Mouse (Mus musculus) urinary bladder, postnatal 14 days (tissue): Measurements from ENCODE around the gene Plxnd1.

Source experiments
- DNase-seq: peaks from one replicate; pipeline ENCODE4 v3.0.0; 2021; ENCODE audit warnings: low spot score

The Plxnd1 gene

DNA sequence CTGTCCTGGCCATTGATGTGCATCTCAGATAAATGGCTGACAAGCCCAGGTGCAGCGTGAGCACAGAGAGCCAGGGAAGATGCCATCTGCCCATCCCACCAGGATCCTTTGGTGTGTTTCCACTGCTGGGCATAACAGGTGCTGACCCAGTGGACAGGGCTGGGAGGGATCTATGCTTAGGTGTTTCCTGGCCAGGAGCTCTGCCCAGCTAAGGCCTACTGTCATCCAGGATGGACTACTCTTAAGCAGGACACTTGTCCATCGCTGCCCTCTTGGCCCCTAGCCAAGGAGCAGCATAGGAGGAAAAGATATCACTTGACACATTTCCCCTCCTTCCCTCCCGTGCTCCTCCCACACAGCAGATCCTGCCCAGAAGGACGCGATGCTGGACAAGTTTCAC is 78.2 kb downstream of the Plxnd1 start:
- no peak for DNase-seq

DNA sequence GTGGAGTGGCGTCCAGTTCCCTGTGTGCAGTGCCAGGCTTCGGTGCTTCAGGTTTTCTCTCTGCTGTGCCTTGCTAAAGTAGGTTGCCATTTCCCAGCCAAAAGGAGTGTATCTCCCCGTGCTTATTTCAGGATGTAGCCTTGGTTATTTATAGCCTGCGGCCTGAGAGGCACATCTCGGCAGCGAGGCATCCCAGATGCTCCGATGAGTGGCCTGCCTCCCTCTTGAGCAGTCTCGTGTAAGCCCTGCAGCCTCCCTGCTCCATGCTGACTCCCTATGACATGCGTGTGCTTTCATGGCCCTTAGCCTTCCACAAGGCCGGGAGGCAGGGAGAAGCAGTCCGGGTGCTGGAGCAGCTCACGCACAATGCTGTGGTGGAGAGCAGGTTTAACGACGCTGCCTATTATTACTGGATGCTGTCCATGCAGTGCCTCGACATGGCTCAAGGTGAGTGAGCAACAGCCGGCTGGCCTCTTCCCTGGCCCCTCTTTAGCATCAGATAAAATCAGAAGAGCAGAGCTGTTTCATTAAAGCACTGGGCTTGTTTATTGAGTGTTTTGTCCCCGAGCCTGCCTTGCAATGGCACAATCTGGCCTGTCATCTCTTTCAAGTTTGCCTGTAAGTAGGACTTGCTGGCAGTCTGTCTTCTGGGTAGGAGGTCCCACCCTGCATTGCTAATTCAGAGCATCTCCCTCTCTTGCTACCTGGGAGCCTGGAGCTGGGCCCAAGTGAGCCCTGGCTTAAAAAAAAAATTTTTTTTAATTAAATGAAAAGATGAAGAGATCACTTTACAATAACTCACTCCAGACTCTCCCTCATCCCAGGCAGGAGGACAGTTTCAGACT is 79.0 kb downstream of the Plxnd1 start:
- no peak for DNase-seq

DNA sequence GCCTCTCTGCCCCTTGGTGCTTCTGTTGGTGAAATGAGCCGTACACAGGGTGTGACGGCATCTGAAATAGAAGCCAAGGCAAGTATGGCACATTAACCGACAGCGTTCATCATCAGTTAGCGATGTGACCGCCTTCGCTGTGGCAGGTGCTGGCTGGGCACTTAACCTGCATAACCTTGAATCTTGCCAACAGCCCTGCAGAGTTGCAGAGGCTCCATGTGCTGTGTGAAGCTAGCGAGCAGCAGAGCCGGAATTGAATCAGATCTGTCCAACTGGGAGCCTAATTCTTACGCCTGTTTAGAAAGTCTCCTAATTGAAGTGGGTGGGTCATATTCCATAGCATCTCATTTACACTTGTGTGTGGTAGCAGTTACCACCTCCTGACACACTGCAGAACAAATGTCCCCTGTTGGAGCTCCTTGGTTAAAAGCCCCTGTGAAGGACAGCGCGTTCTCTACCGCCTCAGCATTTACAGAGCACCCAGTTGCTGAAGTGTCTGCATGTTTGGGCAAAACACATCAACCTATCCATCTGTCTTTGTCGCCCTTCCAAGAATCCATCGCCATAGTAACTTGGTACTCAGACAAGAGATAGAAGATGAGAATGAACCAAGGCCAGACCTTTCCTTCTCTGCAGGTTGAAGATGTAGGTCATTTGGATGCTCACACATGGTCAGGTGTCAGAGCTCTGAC is 80.1 kb downstream of the Plxnd1 start:
- DNase-seq: no peak

DNA sequence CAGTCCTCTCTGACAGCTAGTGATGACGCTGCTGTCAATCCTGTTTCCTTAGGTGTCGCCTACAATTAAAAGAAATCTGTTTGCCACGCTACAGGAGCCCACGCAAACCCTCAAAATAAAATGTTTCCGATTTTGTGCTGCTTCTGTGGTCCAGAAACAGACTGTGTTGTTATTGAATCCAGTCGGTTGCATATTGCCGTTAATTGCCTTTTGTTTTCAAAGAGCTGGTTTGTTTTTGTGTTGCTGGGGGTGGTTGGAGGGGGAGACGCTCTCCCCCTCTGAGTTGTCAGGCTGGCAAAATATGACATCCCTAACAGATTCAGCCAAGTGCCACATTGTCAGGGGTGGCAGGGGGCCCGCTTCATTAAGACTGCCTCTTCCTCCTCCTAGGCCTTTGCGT is 81.3 kb downstream of the Plxnd1 start:
- no peak for DNase-seq

DNA sequence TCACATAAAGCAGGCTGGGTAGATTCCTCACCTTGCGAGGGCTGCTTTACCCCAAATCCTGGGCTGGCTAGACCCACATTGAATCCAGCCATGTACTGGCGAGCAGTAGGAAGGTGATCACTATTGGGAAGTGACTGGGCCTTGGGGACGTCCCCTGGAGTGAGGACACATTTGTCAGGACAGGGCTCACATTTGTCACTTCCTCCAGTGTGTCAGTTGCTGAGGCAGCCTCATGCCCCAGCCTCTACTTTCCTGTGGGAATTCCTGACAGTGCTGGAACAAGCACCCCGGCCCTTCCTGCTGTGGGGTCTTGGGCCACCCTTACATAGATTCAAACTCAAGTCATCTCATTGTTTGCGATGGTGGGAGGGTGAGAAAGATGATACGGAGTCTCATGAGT is 83.0 kb downstream of the Plxnd1 start:
- no peak for DNase-seq

DNA sequence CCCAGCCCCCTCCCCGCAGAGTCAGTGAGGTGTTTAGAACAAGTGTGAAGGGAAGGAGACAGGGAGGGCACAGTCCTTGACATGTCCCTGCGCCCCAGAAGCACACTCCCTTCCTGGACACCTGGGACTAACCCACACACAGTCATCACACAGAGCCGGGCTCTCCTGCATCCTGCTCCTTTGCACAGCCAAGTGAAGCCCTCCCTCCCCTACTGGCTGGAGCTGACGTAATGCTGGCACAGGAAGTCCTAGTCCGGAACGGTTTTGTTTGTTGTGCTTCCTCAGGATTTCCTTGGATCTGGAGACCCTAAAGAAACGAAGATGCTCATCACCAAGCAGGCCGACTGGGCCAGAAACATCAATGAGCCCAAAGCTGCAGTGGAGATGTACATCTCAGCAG is 84.9 kb downstream of the Plxnd1 start:
- no peak for DNase-seq

DNA sequence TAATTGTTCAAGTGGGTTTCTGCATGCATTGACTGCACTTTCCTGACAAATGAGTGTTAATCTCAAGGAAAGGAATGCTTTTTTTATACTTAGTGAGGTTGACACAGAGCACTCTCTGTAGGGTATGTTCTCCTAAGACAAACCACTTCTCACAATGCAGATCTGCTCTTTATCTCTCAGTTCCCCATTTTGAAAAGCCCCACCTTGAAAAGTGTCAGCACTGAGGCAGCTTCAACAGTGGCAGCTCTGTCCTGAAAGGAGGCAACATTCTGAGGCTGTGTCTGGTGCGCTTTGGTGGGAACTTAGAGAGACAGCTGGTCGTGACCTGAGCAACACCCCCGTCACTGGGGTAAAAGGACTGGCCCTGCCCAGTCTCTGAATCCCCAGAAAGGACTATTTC is 85.8 kb downstream of the Plxnd1 start:
- no peak for DNase-seq

DNA sequence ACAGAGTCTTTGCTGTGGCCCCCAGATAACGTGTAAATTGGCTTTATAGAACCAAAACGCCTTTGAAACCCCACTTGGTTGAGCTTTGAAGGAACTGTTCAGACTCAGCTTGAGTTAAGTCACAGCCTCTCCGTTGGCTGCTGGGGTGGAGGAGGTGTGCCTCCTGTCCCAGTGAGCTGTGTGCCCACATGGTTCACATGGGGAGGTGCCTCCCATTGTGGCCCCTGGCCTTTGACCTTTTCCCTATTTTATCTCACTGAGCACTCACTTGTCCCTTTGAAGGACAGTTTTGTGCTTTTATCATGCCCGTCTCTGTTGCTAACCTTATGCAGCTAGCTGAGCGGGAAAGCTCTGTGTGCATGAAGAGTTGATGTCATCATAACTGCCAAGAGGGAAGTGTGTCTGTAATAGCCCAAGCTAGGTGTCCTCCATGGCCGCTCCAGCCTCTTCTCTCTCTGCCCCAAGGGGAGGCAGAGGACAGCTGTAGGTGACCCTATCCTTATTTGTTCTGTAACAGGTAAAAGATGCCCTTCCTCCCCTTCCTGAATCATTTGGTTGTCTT is 86.3 kb downstream of the Plxnd1 start:
- no peak for DNase-seq

DNA sequence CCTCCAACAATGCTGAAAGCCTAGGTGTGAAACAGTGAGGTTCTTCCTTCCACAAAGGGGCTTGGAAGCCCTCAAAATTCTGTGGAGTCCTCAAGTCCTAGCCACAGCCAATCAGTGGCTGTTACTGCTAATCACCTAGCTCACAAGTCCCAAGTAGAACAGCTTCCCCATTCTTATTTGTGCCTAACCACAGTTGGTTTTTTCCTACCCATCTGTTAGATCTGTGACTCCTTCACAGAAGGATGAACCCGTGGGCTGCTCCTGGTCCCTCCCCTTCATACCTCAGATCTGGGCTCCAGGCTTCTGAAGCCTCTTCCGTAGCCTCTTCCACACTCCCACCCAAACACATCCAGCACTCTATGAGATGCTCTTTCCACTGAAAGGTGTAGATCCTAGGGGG is 87.9 kb downstream of the Plxnd1 start:
- DNase-seq: no peak

DNA sequence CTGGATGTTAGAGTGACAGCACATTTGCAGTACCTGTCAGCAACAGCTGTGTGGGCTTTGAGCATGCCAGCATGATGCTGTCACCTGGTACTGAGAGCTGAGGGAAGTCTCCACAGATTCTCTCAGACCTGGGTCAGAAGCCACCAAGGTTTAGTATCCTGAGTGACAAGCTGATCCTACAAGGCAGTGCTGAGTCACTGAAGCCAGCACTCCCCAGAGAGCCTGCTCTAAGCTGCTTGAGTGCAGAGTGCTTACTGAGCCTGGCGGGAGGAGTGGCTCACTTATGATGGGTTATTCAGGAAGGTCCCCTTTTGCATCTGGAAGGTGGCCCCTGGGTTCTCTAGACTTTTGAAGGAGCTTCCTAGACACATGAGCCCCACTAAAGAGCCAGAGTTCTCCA is 88.3 kb downstream of the Plxnd1 start:
- DNase-seq: no peak

DNA sequence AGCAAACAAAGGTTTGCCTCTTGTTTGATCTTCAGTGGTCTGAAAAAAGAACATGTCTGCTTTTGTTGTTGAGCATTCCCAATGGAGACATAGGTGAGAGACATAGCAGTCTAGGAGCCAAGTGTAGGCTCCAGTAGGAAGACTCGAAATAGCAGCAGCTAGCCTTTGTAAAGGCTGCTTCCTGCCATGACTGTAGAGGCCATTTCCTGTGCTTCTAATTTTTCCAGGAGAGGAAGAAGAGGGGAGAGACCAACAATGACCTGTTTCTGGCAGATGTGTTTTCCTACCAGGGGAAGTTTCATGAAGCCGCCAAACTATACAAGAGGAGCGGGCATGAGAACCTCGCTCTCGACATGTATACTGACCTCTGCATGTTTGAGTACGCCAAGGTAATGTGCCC is 89.2 kb downstream of the Plxnd1 start:
- DNase-seq: no peak
